Mouse (Mus musculus): Measurements from ENCODE around the gene Zdhhc22.

GRCm38 (mm10) chr12:87023456-87023855 is 33.2 kb upstream of the Zdhhc22 start:
- TF ChIP-seq CTCF (IDR thresholded peaks at IDR 0.05; ENCODE audit: insufficient read depth, low read depth, low read length): no peak
- TF ChIP-seq POLR2A (IDR thresholded peaks at IDR 0.05; ENCODE audit: insufficient read depth, low read depth, low read length): no peak

Measured in olfactory bulb, adult 2 months (tissue).